Mouse (Mus musculus): ENCODE measurements at regions not wholly inside any gene's neighbourhood (a gene's known extent, or its start where the extent isn't known, plus 50 kb on each side); places are given as distances from the start of the nearest gene placed in this dataset.
"Not testable (repeated sequence)": the region's sequence is repeated elsewhere in the genome, so short reads cannot be mapped to it uniquely, and the experiment has no call there.

GRCm38 (mm10) chr12:15653357-15653763 lies 163.4 kb downstream of the Trib2 start:
- DNase-seq: no peak

DNA sequence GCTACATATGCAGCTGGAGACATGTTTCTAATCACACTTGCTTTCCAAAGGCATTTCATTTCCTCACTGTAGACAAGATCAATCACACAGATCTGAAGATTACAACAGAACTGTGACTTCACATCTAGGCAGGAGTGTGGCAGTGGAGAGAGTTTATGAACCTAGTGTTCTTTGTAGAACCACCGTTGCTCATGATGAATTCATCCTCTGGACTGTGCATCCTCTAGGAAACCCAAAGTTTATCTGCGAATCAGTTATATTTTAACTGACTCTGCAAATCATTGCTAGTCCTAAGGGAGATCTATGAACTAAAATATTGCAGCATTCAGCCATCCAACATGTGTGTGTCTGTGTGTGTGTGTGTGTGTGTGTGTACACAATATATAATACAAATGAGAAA lies 165.4 kb downstream of the Trib2 start:
- no peak for DNase-seq

DNA sequence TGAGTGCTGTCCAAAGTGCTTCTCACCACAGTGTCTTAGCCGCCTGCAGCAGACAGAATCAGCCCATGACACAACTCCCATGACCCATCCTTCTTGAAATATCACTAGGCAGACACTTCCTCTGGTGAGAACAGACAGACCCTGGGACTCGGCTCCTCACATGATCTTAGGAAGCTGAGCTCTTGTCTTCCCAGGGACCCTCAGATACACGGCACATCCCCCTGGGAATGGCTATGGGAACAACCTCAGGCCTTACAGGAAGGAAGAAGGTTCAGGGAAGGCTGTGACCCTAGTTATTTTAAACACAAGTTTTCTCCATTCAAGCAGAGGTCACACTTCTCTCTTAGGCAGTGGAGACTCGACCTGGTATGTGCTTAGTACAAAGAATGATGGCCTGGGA lies 166.8 kb downstream of the Trib2 start:
- DNase-seq: peak; percentile 5 to 11

GRCm38 (mm10) chr12:15649226-15649625 lies 167.5 kb downstream of the Trib2 start:
- DNase-seq: no peak

DNA sequence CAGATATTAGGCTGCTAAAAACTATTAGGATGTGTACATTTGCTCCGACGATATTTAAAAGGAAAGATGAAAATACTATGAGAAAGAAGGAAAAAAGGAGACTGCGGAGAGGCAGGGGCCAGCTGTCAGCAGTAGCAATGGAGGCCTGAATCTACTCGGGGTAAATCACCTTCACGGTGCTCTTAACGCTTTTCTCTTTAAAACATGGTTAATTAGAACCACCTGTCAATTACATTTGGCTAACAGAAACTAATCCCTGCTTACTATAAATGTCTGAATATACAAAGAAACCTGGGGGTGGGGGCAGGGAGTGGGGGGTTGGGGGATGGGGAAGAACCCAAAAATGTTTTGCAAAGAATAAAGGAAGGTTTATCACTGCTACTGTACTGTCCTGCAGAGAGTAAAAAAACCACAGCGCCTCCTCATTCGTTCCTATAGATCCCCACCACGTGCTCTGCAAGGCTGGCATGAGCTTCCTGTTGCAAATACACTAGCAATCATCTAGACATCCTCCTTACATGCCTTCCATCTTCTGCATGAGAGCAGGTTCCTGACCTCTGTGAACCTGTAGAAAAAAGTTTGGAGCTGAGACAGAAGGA lies 172.5 kb downstream of the Trib2 start:
- no peak for DNase-seq

GRCm38 (mm10) chr12:15643669-15644068 lies 173.1 kb downstream of the Trib2 start:
- DNase-seq: no peak

DNA sequence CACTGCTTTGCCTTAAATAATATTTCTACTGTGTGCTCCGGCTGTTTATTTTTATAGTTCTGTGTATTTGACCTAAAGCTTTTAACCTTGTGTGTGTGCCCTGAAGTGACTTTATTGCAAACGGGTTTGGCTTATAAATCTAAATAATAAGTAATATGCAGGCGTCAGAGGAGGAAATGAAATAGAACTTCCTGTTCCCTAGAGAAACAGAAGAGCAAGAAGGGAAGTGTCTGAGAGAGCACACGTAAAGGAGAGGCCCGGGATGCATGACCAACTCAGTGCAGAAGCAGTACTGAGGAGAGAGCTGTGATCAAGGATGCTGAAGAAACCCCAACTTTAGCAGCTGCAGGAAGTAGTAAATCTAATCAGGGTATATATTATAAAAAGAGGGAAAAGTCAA lies 176.4 kb downstream of the Trib2 start:
- peak in 1 of 2 experiments; percentile 26 for DNase-seq

GRCm38 (mm10) chr12:15629971-15630370 lies 186.8 kb downstream of the Trib2 start:
- DNase-seq: no peak

GRCm38 (mm10) chr12:15619521-15619920 lies 197.2 kb downstream of the Trib2 start:
- DNase-seq: no peak

GRCm38 (mm10) chr12:15617312-15617711 lies 199.4 kb downstream of the Trib2 start:
- peak in 1 of 2 experiments; percentile 42 for DNase-seq

- DNase-seq: no peak
Measured at GRCm38 (mm10) chr12:15611847-15612580, 204.7 kb downstream of the Trib2 start.

DNA sequence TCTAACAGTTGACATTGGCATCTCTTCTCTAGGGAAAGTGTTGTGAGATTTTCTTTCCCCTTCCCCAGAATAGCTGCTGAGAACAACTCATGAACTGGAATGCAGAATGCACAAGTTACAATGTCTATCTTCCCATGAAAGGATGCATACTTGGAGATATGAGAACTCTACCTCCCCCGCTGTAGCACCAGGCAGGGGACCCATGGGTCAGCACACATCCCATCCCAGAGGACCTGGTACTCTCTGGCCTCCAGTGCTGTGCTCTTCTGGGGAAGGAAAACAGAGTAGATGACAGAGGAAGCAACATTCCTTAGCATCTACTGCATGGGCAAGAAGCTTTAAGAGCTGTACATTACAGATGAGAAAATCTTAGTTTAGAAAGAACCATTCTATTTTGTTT lies 209.6 kb downstream of the Trib2 start:
- DNase-seq: no peak

DNA sequence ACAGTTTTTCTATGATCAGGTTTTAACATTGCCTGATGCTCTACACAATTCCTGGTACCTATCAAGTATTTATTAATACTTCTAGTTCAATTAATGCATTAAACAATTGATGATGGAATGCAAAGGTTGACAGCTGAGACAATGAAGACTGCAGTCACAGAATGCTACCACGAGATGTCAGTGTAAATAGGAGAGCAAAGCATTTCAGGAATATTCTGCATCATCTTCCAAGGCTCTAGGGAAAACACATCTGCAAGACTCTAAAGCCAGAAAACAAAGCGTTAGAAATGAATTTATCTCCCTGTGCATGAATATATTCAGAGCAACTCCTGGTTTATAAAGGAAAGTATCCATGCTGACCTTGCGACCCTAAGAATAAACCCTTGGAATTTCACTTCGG lies 210.6 kb downstream of the Trib2 start:
- DNase-seq: peak; percentile 34 to 42

GRCm38 (mm10) chr12:15604630-15605029 lies 212.1 kb downstream of the Trib2 start:
- no peak for DNase-seq

DNA sequence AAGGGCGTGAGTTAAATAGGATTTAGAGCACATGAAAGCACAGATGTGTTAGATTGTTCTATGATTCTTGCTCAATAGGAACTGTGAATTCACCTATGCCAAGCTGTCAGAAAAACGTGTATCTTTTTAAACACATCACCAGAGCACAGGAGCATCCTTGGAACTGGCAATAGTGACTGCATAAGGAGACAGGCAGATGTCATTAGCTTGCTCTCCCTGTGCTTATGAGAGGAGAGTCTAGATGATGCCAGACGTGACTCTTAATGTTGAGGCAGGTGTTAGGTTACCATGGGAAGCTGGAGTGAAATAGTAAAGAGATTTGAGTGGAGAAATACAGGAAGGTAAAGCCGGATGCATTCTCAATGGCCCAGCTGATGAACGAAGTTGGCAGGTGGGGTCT lies 212.8 kb downstream of the Trib2 start:
- DNase-seq: no peak

DNA sequence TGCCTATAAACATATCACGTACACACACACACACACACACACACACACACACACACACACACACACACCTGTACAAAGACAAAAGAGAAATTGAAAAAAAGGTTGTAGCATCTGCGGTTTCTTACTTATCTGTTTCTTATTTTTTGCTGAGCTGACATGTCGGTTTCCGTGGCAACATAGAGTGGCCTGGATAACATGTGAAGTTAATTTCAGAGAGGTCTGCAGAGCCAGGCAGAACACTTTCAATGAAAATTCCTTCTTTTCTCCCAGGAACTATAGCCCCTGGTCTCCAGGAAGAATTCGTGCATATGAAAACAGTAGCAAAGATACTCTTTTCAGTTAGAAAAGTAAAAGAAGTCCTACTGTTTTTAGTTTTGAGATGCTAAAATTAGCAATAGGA lies 213.4 kb downstream of the Trib2 start:
- no peak for DNase-seq

DNA sequence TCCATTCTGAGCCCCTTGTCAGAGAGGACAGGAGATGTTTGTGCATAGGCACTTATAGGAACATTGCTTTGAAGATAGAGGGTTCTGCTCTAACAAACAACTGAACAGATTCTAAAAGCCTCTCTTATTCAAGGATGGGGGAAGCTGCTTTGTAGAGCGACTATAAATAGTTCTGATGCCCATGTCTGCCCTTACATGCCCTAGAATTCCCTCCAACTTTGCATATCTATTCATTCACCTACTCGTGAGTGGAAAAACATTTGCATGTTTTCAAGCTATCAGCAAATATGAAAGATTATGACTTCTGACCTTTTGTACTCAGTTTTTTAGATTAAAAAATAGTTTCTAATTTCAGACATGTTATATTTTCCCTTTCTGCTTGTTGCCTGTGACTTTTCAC lies 222.0 kb downstream of the Trib2 start:
- DNase-seq: no peak

GRCm38 (mm10) chr12:15587864-15588263 lies 228.9 kb downstream of the Trib2 start:
- not testable (repeated sequence) for DNase-seq

GRCm38 (mm10) chr12:15586706-15587442 lies 229.8 kb downstream of the Trib2 start:
- no peak for DNase-seq

- no peak for DNase-seq
Measured at GRCm38 (mm10) chr12:15585845-15586244, 230.9 kb downstream of the Trib2 start.

DNA sequence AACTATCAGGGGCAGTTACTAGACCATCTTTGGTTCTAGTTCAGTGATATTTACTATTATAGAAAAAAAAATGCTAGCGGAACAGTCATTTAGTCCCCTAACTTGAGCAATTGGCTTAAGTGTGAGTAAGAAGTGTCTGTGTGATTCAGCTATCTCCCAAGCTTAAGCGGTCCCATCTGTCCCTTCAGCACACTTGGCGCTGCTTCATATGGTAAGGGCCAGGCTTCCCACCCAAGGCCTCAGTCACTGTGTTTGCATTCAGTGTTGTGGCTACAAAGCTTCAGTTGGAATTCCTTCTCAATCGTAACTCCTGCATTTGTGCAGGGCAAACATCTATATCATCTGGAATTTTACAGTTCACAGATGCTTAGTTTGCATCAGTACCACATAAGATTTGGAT lies 232.0 kb downstream of the Trib2 start:
- no peak for DNase-seq

- DNase-seq: no peak
Measured at GRCm38 (mm10) chr12:15566785-15567109, 250.0 kb downstream of the Trib2 start.

GRCm38 (mm10) chr12:15565941-15566784 lies 250.6 kb downstream of the Trib2 start:
- DNase-seq: peak in 1 of 2 experiments; percentile 6
